Mouse (Mus musculus) hindbrain, embryonic 14.5 days (tissue): ENCODE data around the gene Fam161b. TPM values are rescaled to one million over a fixed set of nuclear protein-coding genes. Genes with fewer than 3 reads are reported as not detected.

Experiments used
- ATAC-seq: fragments of 200-750 bp; cut with Nextera tagmentation; 2 replicates; pipeline ENCODE4 v1.8.0; 2017; ENCODE audit warnings: moderate number of reproducible peaks, mild to moderate bottlenecking, moderate TSS enrichment, moderate library complexity; ENCODE audit not compliant: low FRiP score
- DNase-seq: peaks from one replicate; pipeline ENCODE4 v3.0.0-alpha.2; 2015; ENCODE audit warnings: low spot score
- H3K27ac ChIP-seq: fragments of 300-500 bp; sonication (generic); 2 replicates; pipeline ENCODE4 v1.5.1; 2014; ENCODE audit warnings: mild to moderate bottlenecking, moderate library complexity
- H3K27me3 ChIP-seq: fragments of 300-500 bp; sonication (generic); 2 replicates; pipeline ENCODE4 v1.6.1; 2014; ENCODE audit warnings: mild to moderate bottlenecking, low read length, mixed read lengths; ENCODE audit not compliant: control insufficient read depth, insufficient read depth
- H3K36me3 ChIP-seq: fragments of 300-500 bp; sonication (generic); replicated peaks from 2 replicates; pipeline ENCODE4 v1.6.1; 2014; ENCODE audit not compliant: control insufficient read depth, insufficient read depth
- H3K4me1 ChIP-seq: fragments of 300-500 bp; sonication (generic); replicated peaks from 2 replicates; pipeline ENCODE4 v1.6.1; 2014; ENCODE audit warnings: antibody characterized with exemption, low read length, mixed read lengths; ENCODE audit not compliant: control insufficient read depth, insufficient read depth
- H3K4me2 ChIP-seq: fragments of 300-500 bp; sonication (generic); replicated peaks from 2 replicates; pipeline ENCODE4 v1.6.1; 2014; ENCODE audit warnings: mild to moderate bottlenecking, moderate library complexity
- H3K4me3 ChIP-seq: fragments of 300-500 bp; sonication (generic); replicated peaks from 2 replicates; pipeline ENCODE4 v1.5.1; 2014; ENCODE audit warnings: mild to moderate bottlenecking, low read length
- H3K9ac ChIP-seq: fragments of 300-500 bp; sonication (generic); 2 replicates; pipeline ENCODE4 v1.6.1; 2014
- H3K9me3 ChIP-seq: fragments of 300-500 bp; sonication (generic); 2 replicates; pipeline ENCODE4 v1.6.1; 2016; ENCODE audit warnings: low read length; ENCODE audit not compliant: control insufficient read depth
- WGBS: fragments of 180-500 bp; shearing (Covaris S2); extraction: QIAGEN DNeasy Blood & Tissue Kit; methylation state at CpG from one replicate; pipeline ENCODE4 v1.1.7; 2014; 5-methylcytosine and 5-hydroxymethylcytosine counted together
- polyA plus RNA-seq: library from polyadenylated mRNA; unstranded; fragments of >200 nt; fragmentation: Nextera tagmentation; extraction: Ambion mirVana; gene quantifications from 2 replicates; pipeline ENCODE4 v1.2.1, GENCODE M21; 2014

The Fam161b gene
- polyA plus RNA-seq, result 15.3 and 16.0 TPM in 2 replicates

GRCm38 (mm10) chr12:84361555-84362489 lies at the start of gene Fam161b, which contains the start of gene Coq6:
Fam161b (minus strand) TSS chr12:84361833.
Coq6 (plus strand) TSS chr12:84361657.
- Histone ChIP-seq H3K4me1 (peaks cover 18% of the 10 kb centered on the region), H3K4me3 (peak within 1 kb of the TSS; percentile 75), H3K27ac (peak within 1 kb of the TSS; percentile 60), H3K9me3 (no peaks in the 10 kb centered on the region), H3K4me2 (peak within 1 kb of the TSS; percentile 67), H3K27me3 (no peaks in the 10 kb centered on the region), H3K9ac (peak within 1 kb of the TSS; percentile 82), H3K36me3 (peaks cover 13% of the 10 kb centered on the region)
- WGBS, result under 1% methylated on average over 51 of the region's 51 CpGs
- ATAC-seq, result peak; percentile 99
- DNase-seq, result peak; percentile 98

- no peaks in the 10 kb centered on the region for H3K36me3 ChIP-seq
- ATAC-seq (peak; percentile 94), DNase-seq (peak; percentile 95)
- H3K4me1 ChIP-seq, result peaks cover 8% of the 10 kb centered on the region; the same call in 1 of the 2 replicates
- under 1% methylated on average over 62 of the region's 63 CpGs for WGBS
- H3K27me3 ChIP-seq, result no peaks in the 10 kb centered on the region
- H3K27ac ChIP-seq, result peak within 1 kb of the TSS; percentile 92
- peak within 1 kb of the TSS; percentile 83 for H3K4me3 ChIP-seq
- peak within 1 kb of the TSS; percentile 77 for H3K9ac ChIP-seq
- H3K4me2 ChIP-seq, result peak within 1 kb of the TSS; percentile 71
- H3K9me3 ChIP-seq, result no peaks in the 10 kb centered on the region
These were observed 47.3 kb upstream of the Fam161b start, which contains the start of the genes Entpd5 and Bbof1 for GRCm38 (mm10) chr12:84408819-84409507. Entpd5 (minus strand) TSS chr12:84409029. Bbof1 (plus strand) TSS chr12:84409071.

GRCm38 (mm10) chr12:84407874-84408818 lies 46.5 kb upstream of the Fam161b start:
- Histone ChIP-seq H3K36me3 (no peaks in the 10 kb centered on the region), H3K9me3 (no peaks in the 10 kb centered on the region), H3K4me1 (peaks cover 8% of the 10 kb centered on the region; the same call in 1 of the 2 replicates), H3K27ac (peak overlapping the region; percentile 92), H3K9ac (peak overlapping the region; percentile 77), H3K4me3 (peak overlapping the region; percentile 83), H3K27me3 (no peaks in the 10 kb centered on the region), H3K4me2 (peak overlapping the region; percentile 71)
- DNase-seq, result peak; percentile 39
- 2% methylated on average over 49 of the region's 52 CpGs for WGBS
- ATAC-seq, result peak; percentile 71

- H3K36me3 ChIP-seq, result no peaks in the 10 kb centered on the region
- H3K27ac ChIP-seq, result no peak overlapping the region
- ATAC-seq, result no peak
- no peak overlapping the region for H3K4me3 ChIP-seq
- H3K4me1 ChIP-seq, result peaks cover 8% of the 10 kb centered on the region; the same call in 1 of the 2 replicates
- no peak overlapping the region for H3K4me2 ChIP-seq
- no peak for DNase-seq
- no peak overlapping the region for H3K9ac ChIP-seq
- no peaks in the 10 kb centered on the region for H3K27me3 ChIP-seq
- no peaks in the 10 kb centered on the region for H3K9me3 ChIP-seq
- WGBS, result 64% methylated on average over 4 of the region's 4 CpGs
These were observed 45.6 kb upstream of the Fam161b start for GRCm38 (mm10) chr12:84407259-84407658.

- Histone ChIP-seq H3K4me3 (no peak overlapping the region), H3K9ac (no peak overlapping the region), H3K27ac (no peak overlapping the region), H3K27me3 (no peaks in the 10 kb centered on the region), H3K36me3 (no peaks in the 10 kb centered on the region), H3K9me3 (no peaks in the 10 kb centered on the region), H3K4me2 (no peak overlapping the region), H3K4me1 (peaks cover 7% of the 10 kb centered on the region; the same call in 1 of the 2 replicates)
- DNase-seq (no peak), ATAC-seq (no peak)
- 60% methylated on average over 6 of the region's 6 CpGs for WGBS
These were observed 42.9 kb upstream of the Fam161b start for GRCm38 (mm10) chr12:84404541-84404940.

- Histone ChIP-seq H3K9me3 (no peaks in the 10 kb centered on the region), H3K4me1 (peaks cover 4% of the 10 kb centered on the region; the same call in 1 of the 2 replicates), H3K4me2 (no peak overlapping the region), H3K27me3 (no peaks in the 10 kb centered on the region), H3K4me3 (no peak overlapping the region), H3K9ac (no peak overlapping the region), H3K36me3 (no peaks in the 10 kb centered on the region), H3K27ac (no peak overlapping the region)
- 87% methylated on average over 9 of the region's 9 CpGs for WGBS
- no peak for DNase-seq
- ATAC-seq, result no peak
These were observed 41.3 kb upstream of the Fam161b start for GRCm38 (mm10) chr12:84402923-84403322.

GRCm38 (mm10) chr12:84400653-84401052 lies 39.0 kb upstream of the Fam161b start:
- H3K27me3 ChIP-seq, result no peaks in the 10 kb centered on the region
- WGBS, result 76% methylated on average over 3 of the region's 3 CpGs

GRCm38 (mm10) chr12:84400068-84400467 lies 38.4 kb upstream of the Fam161b start:
- H3K4me1 ChIP-seq, result no peaks in the 10 kb centered on the region

More at GRCm38 (mm10) chr12:84400653-84401052, 39.0 kb upstream of the Fam161b start:
- no peak overlapping the region for H3K27ac ChIP-seq
- H3K9ac ChIP-seq, result no peak overlapping the region
- H3K4me1 ChIP-seq, result no peaks in the 10 kb centered on the region
- H3K4me2 ChIP-seq, result no peak overlapping the region
- H3K9me3 ChIP-seq, result no peaks in the 10 kb centered on the region
- DNase-seq, result no peak
- no peak for ATAC-seq
- no peak overlapping the region for H3K4me3 ChIP-seq
- H3K36me3 ChIP-seq, result no peaks in the 10 kb centered on the region

More at GRCm38 (mm10) chr12:84400068-84400467, 38.4 kb upstream of the Fam161b start:
- H3K27ac ChIP-seq, result no peak overlapping the region
- 80% methylated on average over 3 of the region's 3 CpGs for WGBS
- no peak overlapping the region for H3K4me3 ChIP-seq
- no peak overlapping the region for H3K9ac ChIP-seq
- no peaks in the 10 kb centered on the region for H3K36me3 ChIP-seq
- no peak for DNase-seq
- no peaks in the 10 kb centered on the region for H3K27me3 ChIP-seq
- H3K4me2 ChIP-seq, result no peak overlapping the region
- H3K9me3 ChIP-seq, result no peaks in the 10 kb centered on the region
- ATAC-seq, result no peak
